Mouse (Mus musculus) kidney, postnatal 14 days (tissue): ENCODE data around the gene Slc39a10.

ENCODE experiments used
- DNase-seq: peaks from one replicate; pipeline ENCODE4 v3.0.0; 2022; ENCODE audit warnings: mixed read lengths

Slc39a10 gene

GRCm38 (mm10) chr1:46892752-46893151, at the start of gene Slc39a10:
Slc39a10 (minus strand) TSS chr1:46892852.
- no peak for DNase-seq

DNA sequence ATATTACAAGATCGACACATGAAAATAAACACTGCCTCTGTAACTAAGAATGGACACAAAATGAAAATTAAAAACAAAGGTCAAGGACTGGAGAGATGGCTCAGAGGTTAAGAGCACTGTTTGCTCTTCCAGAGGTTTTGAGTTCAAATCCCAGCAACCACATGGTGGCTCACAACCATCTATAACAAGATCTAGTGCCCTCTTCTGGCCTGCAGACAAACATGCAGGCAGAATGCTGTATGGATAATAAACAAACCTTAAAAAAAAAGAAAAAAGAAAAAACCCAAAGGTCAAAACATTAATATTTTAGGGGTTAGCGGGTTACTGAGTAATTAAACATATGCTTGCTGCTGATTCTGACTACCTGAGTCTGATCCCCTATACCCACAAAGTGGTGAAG, 46.6 kb upstream of the Slc39a10 start:
- no peak for DNase-seq

- DNase-seq: no peak
These were observed 45.0 kb upstream of the Slc39a10 start for GRCm38 (mm10) chr1:46937641-46938040.

- no peak for DNase-seq
These were observed 34.5 kb upstream of the Slc39a10 start for GRCm38 (mm10) chr1:46927104-46927503.

DNA sequence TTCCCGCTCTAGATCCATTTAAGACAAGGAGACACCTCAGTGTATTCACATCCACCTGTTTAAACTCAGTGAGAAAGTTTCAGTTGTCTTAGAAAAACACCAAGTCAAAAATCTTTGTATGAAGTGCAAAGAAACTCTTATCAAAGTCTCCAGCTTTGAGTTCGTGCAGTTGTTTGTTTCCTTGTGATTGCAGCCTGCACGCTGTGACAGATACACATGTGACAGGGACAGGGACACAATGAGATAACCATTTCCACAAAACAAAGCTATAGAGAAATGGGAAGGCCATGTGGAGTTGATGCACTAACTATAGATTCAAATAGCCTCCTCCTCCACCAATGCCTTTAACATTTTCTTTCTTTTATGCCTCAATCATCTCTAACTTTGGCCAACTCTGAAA, 33.6 kb upstream of the Slc39a10 start:
- no peak for DNase-seq

GRCm38 (mm10) chr1:46924992-46925391, 32.3 kb upstream of the Slc39a10 start:
- DNase-seq: no peak

- no peak for DNase-seq
These were observed 30.3 kb upstream of the Slc39a10 start for GRCm38 (mm10) chr1:46922904-46923303.

DNA sequence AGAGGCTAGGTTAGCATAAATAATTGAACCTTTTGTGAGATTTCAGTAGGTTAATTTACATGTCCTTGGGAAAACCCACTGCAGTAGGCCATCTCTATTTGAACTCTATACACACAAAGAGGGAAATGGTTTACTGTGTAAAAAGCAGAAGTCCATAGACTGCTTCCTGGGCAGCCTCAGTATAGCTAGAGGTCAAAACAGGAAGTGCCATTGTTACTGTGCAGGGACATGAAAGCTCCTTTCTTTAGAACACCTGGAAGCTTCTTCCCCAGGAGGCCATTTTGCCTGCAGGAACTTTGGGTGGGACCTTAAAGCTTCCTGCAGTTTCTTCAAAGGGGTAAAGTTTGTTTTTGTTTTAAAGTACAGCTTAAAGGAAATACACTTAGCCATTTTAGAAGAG, 29.0 kb upstream of the Slc39a10 start:
- DNase-seq: no peak

DNA sequence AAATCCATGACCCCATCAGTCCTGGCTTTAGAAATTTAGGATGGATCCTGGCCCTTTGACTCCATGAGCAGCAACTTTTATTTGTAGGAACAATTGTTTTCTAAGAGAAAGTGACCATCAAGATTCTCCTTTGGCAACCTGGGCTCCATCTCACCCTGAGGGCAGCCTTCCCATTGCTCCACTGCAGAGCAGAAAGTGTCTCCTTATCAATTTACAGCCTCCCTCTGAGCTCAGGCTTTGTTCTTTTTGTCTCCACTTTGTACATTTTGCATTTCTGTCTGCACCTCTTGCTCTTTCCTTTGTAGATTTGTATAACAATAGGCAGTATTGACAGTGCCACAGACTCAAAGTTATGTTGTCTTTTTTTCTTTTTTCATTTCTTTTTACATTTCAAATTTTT, 23.6 kb upstream of the Slc39a10 start:
- DNase-seq: no peak

GRCm38 (mm10) chr1:46914349-46914748, 21.7 kb upstream of the Slc39a10 start:
- DNase-seq: no peak

GRCm38 (mm10) chr1:46912506-46913156, 20.0 kb upstream of the Slc39a10 start:
- no peak for DNase-seq

GRCm38 (mm10) chr1:46910154-46910553, 17.5 kb upstream of the Slc39a10 start:
- no peak for DNase-seq

GRCm38 (mm10) chr1:46905706-46906105, 13.1 kb upstream of the Slc39a10 start:
- DNase-seq: no peak

- no peak for DNase-seq
These were observed 9.5 kb upstream of the Slc39a10 start for GRCm38 (mm10) chr1:46902102-46902683.

- DNase-seq: no peak
These were observed 1.7 kb upstream of the Slc39a10 start for GRCm38 (mm10) chr1:46894281-46894842.

GRCm38 (mm10) chr1:46888726-46889125, 3.9 kb downstream of the Slc39a10 start:
- no peak for DNase-seq

DNA sequence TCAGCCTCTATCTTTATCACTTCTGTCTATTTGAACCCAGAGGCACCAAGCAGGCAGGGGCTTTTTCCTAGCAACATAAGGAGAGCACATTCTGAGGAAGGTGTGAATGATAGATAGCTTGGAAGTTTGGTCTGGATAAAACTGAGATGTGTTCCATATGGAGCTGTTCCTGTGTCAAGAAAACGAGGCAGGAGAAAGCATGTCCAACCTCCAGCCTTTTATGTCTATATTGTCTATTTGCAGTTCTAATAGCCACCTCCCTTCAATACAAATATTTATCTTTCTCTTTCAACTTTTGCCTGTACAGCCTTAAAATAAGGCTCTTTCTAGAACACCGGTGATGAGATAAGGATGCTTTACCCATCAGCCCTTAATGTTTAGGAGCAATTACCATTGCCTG, 4.3 kb downstream of the Slc39a10 start:
- DNase-seq: no peak

DNA sequence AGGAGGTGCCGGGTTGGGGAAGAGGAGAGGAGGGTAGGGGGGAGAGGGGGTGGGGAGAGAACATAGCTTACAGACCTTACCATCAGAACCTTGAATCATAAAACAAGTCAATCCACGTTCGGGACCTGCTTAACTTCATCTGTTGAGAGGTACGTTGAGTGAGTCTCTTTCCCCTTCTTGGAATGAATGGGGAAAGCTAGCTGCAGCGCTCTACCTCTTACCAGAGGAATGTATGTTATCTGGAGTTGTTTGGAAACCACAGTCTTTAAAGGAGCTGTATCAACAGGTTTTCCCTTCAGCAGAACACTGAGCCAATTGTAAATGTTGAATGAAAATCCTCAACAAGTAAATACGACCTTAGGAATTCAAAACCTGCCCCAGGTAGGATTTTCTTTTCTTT, 4.7 kb downstream of the Slc39a10 start:
- DNase-seq: no peak

DNA sequence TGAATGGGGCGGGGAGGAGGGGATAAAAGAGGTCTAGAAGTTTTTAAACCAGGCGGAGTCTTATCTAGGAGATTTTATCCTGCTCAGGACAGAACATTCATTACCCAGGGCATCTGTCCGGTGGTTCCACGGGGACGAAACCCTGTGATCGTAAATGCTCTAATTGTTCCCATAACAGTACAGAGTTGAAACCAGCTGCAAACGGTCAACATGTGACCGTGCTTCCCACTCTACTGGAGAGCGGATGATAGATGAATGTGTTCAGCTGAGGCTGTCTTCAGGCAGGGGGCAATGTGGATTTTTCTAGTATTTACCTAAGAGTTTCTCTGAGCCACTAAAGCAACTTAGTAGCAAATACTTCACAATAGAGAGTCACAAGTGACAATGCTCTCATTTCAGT, 6.6 kb downstream of the Slc39a10 start:
- DNase-seq: no peak

DNA sequence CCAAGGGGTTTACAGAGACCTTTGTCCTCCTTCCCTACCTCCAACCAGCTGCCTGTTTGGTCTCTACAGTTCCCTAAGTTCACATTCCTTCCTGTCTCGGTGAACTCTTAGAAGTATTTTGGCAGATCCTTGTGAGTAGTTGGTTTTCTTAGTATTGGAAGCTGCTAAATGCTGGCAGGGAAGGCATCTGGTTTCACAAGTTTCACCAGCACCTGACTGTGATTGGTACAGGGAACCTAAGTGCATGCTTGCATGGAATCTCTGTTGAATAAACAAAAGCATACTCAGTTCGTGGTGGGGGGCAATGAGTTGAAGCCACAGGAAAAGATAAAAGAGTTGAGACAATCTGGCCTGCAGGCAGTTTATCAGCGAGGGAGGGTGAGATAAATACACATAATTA, 7.4 kb downstream of the Slc39a10 start:
- DNase-seq: peak; percentile 17

DNA sequence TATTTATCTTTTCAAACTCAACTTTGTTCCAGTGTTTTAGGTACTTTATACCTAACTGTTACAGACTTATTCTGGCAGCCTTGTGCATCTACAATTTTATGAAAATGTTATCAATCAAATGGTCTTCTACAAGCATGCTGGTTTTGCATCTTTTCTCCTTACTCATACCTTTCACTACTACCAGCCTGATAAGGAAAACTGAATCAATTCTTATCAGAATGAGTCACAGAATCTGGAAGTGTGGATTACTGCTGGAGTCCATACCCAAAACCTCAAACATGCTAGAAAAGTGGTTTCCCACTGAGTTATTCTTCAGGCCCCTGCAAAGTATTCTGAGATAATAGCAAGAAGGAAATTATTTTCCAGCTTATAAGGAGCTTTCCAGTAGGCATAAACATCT, 12.7 kb downstream of the Slc39a10 start:
- DNase-seq: no peak

GRCm38 (mm10) chr1:46873770-46874169, 18.9 kb downstream of the Slc39a10 start:
- no peak for DNase-seq

DNA sequence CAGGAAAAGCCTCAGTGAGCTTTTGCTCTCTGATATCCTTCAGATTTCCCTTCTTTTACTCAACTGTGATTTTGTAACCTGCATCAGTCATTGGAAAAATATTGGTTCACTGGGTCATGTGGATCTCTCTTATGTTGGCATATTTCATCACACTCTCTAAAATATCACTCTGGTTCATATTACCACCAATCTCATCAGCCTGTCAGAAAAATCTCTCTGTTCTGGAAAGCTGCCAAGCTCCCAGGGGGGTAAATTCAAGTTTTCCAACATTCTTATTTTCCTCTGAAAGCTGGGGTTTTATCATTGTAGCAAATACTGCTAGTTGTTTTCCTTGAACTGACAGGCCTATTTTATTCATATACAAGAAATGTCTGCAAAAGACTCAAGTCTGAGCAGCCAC, 22.9 kb downstream of the Slc39a10 start:
- no peak for DNase-seq

GRCm38 (mm10) chr1:46864175-46864885, 28.3 kb downstream of the Slc39a10 start:
- peak; percentile 79 for DNase-seq
